Mouse (Mus musculus) embryonic facial prominence, embryonic 10.5 days (tissue): ENCODE results near the gene Zhx3. TPM values are rescaled to one million over a fixed set of nuclear protein-coding genes. Genes with fewer than 3 reads are reported as not detected.

Experiments used
- DNase-seq: peaks from one replicate; pipeline ENCODE4 v3.0.0-alpha.2; 2017; ENCODE audit warnings: low spot score
- H3K27ac ChIP-seq: fragments of 300-500 bp; sonication (generic); replicated peaks from 2 replicates; pipeline ENCODE4 v1.5.1; 2016; ENCODE audit warnings: mild to moderate bottlenecking
- H3K27me3 ChIP-seq: fragments of 300-500 bp; sonication (generic); replicated peaks from 2 replicates; pipeline ENCODE4 v1.6.1; 2016; ENCODE audit warnings: low read depth, mild to moderate bottlenecking; ENCODE audit not compliant: poor library complexity, severe bottlenecking
- H3K36me3 ChIP-seq: fragments of 300-500 bp; sonication (generic); replicated peaks from 2 replicates; pipeline ENCODE4 v1.6.1; 2016; ENCODE audit warnings: mild to moderate bottlenecking, moderate library complexity
- H3K4me1 ChIP-seq: fragments of 300-500 bp; sonication (generic); 2 replicates; pipeline ENCODE4 v1.6.1; 2016
- H3K4me3 ChIP-seq: fragments of 300-500 bp; sonication (generic); 2 replicates; pipeline ENCODE4 v1.5.1; 2016; ENCODE audit warnings: mild to moderate bottlenecking, moderate library complexity
- H3K9me3 ChIP-seq: fragments of 300-500 bp; sonication (generic); 2 replicates; pipeline ENCODE4 v1.6.1; 2016; ENCODE audit warnings: mild to moderate bottlenecking
- WGBS: fragments of 180-500 bp; shearing (Covaris S2); methylation state at CpG from one replicate; pipeline ENCODE4 v1.1.7; 2016; 5-methylcytosine and 5-hydroxymethylcytosine counted together
- polyA plus RNA-seq: library from polyadenylated mRNA; unstranded; fragments of >200 nt; fragmentation: Nextera tagmentation; extraction: Ambion mirVana; gene quantifications from 2 replicates; pipeline ENCODE4 v1.2.1, GENCODE M21; 2016

Gene Zhx3
- polyA plus RNA-seq, 1 experiment from 2014 or later = 7.6 TPM

DNA sequence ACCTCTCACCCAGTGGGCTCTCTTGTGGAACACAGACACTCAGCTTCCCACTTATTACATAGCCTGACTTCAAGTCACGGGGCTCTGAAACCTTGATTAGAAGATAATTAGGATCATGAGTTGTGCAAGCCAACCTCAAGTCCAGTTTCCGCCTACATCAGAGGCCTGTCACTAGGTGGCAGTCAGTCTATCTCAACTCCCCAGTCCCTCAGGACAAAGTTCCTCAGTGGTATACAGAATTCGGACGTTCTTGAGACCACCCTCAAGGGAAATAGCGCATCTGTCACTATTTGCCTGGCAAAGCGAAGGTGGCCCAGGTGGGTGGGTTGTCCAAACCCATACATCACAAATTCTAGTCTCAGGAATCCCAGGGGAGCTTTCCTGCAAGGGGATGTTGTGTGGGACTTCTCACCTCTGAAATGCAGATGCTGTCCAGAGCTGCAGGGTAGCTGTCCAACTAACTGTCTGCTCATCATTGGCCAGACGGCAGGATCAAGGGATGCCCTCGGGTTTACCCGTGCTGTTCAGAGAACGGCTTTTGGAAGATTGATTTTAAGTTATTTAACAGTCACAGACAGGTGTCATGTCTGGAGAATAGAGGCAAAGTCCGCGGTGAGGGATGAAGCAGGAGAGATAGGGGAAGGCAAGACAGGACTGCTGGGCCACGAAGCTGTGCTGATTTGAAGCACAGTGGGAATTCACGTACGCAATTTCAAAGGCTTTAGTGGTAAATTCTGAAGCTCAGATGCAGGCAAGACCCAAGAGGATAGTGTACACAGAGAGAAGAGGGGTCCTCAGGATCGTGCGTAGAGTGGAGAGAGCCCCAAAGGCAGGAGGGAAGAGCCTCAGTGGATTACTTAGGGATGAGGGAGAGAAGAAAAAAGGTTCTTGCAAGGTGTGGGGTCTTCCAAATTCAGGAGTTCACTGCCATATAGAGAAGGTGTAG, 142.7 kb downstream of the Zhx3 start:
- peaks cover 46% of the 10 kb centered on the region for H3K4me1 ChIP-seq
- H3K4me3 ChIP-seq = peak overlapping the region; percentile 95
- DNase-seq = no peak
- H3K36me3 ChIP-seq = peaks cover 38% of the 10 kb centered on the region
- 36% methylated on average over 17 of the region's 17 CpGs for WGBS
- H3K27ac ChIP-seq = no peak overlapping the region; the same call in 1 of the 2 replicates
- H3K9me3 ChIP-seq = no peaks in the 10 kb centered on the region
- H3K27me3 ChIP-seq = peaks cover 8% of the 10 kb centered on the region; the same call in 1 of the 2 replicates

GRCm38 (mm10) chr2:160729436-160729835, 143.4 kb downstream of the Zhx3 start:
- Histone ChIP-seq H3K4me3 (no peak overlapping the region), H3K4me1 (peaks cover 39% of the 10 kb centered on the region), H3K27ac (no peak overlapping the region), H3K27me3 (peaks cover 8% of the 10 kb centered on the region; the same call in 1 of the 2 replicates), H3K9me3 (no peaks in the 10 kb centered on the region), H3K36me3 (peaks cover 38% of the 10 kb centered on the region)
- 82% methylated on average over 2 of the region's 2 CpGs for WGBS
- DNase-seq = no peak

- 92% methylated on average over 3 of the region's 3 CpGs for WGBS
- peaks cover 34% of the 10 kb centered on the region for H3K4me1 ChIP-seq
- peaks cover 38% of the 10 kb centered on the region for H3K36me3 ChIP-seq
- H3K4me3 ChIP-seq = no peak overlapping the region
- no peak for DNase-seq
- H3K27me3 ChIP-seq = peaks cover 8% of the 10 kb centered on the region; the same call in 1 of the 2 replicates
- no peak overlapping the region for H3K27ac ChIP-seq
- no peaks in the 10 kb centered on the region for H3K9me3 ChIP-seq
These were observed 143.8 kb downstream of the Zhx3 start for GRCm38 (mm10) chr2:160728972-160729371.

DNA sequence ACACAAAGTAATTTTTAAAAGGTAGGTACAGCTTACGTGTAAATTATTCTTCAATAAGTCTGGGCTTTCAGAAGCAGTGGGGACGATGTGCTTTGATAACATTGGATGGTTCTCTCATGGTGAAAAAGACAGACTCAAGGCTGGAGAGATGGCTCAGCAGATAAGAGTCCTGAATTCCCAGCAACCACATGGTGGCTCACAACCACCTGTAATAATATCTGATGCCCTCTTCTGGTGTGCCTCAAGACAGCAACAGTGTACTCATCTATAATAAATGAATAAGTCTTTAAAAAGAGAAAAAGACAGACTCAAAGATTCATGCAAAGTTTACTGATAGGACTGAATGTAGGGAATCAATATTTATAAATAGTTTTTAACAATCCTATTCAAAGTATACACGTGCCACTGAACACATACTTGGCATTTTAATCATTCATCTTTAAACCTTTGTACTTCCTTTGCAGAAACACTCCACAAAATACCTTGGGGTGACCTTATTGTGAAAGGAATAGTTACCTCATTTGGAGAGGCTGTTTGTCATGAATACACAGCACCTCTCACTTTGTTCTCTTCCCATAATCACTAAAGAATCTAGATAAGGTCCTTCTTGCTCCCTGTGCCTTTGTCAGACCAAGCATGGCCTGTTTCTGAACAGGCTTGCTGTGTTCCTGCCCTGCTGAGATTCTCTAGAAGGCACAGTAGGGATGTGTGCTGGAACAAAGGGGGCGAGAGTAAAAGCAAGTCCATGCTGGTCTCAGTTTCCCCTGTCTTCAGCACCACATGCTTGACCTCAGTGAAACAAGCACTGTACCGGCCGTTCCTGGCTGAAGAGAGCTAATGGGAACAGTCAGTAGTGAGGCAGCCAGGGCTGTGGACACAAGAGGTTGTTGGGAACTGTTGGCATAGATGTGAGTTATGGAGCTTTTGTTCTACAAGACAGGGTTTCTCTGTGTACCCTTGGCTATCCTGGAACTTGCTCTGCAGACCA, 146.6 kb downstream of the Zhx3 start:
- Histone ChIP-seq H3K27me3 (peaks cover 8% of the 10 kb centered on the region; the same call in 1 of the 2 replicates), H3K9me3 (no peaks in the 10 kb centered on the region), H3K27ac (no peak overlapping the region), H3K4me3 (no peak overlapping the region), H3K36me3 (peaks cover 52% of the 10 kb centered on the region), H3K4me1 (peaks cover 13% of the 10 kb centered on the region)
- WGBS = 82% methylated on average over 6 of the region's 6 CpGs
- no peak for DNase-seq

- Histone ChIP-seq H3K27me3 (no peaks in the 10 kb centered on the region), H3K4me3 (no peak overlapping the region), H3K36me3 (peaks cover 68% of the 10 kb centered on the region), H3K4me1 (no peaks in the 10 kb centered on the region; the same call in 1 of the 2 replicates), H3K9me3 (no peaks in the 10 kb centered on the region), H3K27ac (no peak overlapping the region)
- peak; percentile 8 for DNase-seq
- 93% methylated on average over 5 of the region's 5 CpGs for WGBS
These were observed 148.3 kb downstream of the Zhx3 start for GRCm38 (mm10) chr2:160724536-160724935.

DNA sequence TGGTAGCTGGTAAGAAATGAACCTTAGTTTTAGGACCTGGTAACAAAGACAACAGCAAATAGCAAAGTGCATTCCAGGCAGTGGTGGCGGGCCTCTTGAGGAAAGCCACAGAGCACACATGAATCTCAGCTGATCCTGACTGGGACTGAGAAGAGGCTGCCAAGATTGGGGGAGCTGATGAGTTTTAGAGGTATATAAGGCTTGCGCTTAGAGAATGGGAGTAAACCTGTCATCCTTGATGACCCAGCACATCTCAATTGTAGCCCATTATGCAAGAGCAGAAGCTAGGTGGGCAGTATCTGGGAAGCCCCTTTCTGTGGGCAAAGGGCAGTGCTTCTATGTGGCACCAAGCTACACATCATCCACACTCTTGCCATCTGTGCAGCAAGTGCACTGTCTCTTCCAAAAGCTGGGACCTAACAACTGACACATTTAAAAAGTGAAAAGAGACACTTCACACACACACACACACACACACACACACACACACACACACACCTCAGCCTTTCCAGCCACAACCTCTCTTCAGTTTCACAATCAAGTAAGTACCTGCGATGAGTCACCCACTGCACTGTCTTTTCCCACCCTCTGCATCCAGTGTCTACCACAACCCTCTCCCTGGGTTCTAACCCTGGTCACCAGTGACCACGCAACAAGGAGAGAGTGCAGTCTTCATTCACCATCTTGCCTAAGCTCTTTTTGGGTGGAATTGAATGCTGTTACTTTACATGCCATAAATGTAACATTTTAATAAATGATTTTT, 149.0 kb downstream of the Zhx3 start:
- no peaks in the 10 kb centered on the region for H3K4me1 ChIP-seq
- no peak overlapping the region for H3K4me3 ChIP-seq
- H3K9me3 ChIP-seq = no peaks in the 10 kb centered on the region
- H3K36me3 ChIP-seq = peaks cover 75% of the 10 kb centered on the region
- no peak overlapping the region for H3K27ac ChIP-seq
- no peaks in the 10 kb centered on the region for H3K27me3 ChIP-seq
- DNase-seq = peak; percentile 7
- 93% methylated on average over 4 of the region's 4 CpGs for WGBS

- H3K9me3 ChIP-seq = no peaks in the 10 kb centered on the region
- no peaks in the 10 kb centered on the region for H3K27me3 ChIP-seq
- H3K4me3 ChIP-seq = no peak overlapping the region
- peaks cover 86% of the 10 kb centered on the region for H3K36me3 ChIP-seq
- peak; percentile 8 for DNase-seq
- WGBS = 83% methylated on average over 4 of the region's 4 CpGs
- no peaks in the 10 kb centered on the region for H3K4me1 ChIP-seq
- no peak overlapping the region for H3K27ac ChIP-seq
These were observed 150.1 kb downstream of the Zhx3 start for GRCm38 (mm10) chr2:160722714-160723113.

DNA sequence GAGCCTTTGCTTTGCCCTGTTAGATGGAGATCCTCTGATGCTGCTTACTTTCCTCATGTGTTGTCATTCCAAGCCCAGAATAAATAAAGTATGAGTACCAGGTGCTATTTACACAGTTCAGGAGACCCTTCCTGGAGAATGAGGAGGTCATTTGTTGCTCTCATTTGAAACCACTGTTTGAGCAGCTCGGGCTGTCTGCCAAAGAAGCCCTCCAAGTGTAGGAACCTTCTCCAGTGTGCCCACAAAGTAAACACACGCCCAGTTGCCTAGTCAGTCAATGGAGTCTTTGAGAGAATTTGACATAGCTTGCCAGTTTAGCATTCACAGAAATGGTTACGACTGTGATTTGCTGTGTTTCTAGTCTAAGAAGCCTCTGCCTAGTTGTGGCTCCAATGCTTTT, 154.0 kb downstream of the Zhx3 start:
- H3K9me3 ChIP-seq = no peaks in the 10 kb centered on the region
- no peaks in the 10 kb centered on the region for H3K4me1 ChIP-seq
- H3K36me3 ChIP-seq = peaks cover 98% of the 10 kb centered on the region
- no peaks in the 10 kb centered on the region for H3K27me3 ChIP-seq
- no peak overlapping the region for H3K27ac ChIP-seq
- WGBS = 92% methylated on average over 3 of the region's 3 CpGs
- DNase-seq = no peak
- no peak overlapping the region for H3K4me3 ChIP-seq

GRCm38 (mm10) chr2:160717269-160717668, 155.5 kb downstream of the Zhx3 start:
- H3K27ac ChIP-seq = no peak overlapping the region
- WGBS = 79% methylated on average over 5 of the region's 5 CpGs
- H3K27me3 ChIP-seq = no peaks in the 10 kb centered on the region
- H3K4me1 ChIP-seq = no peaks in the 10 kb centered on the region
- peak; percentile 53 for DNase-seq
- no peaks in the 10 kb centered on the region for H3K9me3 ChIP-seq
- no peak overlapping the region for H3K4me3 ChIP-seq
- H3K36me3 ChIP-seq = peaks cover 99% of the 10 kb centered on the region

DNA sequence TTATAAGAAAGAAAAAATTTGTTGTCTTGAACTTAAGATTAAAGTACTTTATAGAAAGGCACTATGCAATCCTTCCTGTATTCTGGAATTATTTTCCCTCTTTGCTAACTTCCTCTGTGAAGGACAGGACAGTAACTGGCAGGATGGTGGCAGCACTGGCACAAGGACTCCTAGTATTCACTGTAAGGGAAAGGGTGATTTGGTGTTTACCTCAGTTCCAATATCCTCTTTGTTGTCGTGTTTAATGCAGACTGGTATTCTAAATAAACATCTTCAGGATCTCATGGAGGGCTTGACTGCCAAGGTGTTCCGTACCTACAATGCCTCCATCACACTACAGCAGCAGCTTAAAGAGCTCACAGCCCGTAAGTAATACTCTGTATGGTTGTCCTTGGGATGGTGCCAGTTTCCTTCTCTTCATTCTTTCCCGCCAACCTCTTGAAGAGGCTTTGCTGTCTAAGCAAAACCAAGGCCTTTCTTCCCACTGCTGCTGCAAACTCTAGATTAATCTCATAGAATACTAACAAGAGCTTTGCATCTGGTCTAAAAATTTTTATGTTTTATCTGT, 157.3 kb downstream of the Zhx3 start:
- H3K27ac ChIP-seq = no peak overlapping the region
- 92% methylated on average over 4 of the region's 4 CpGs for WGBS

GRCm38 (mm10) chr2:160707673-160708072, 165.1 kb downstream of the Zhx3 start:
- H3K27ac ChIP-seq = no peak overlapping the region
- no peaks in the 10 kb centered on the region for H3K4me1 ChIP-seq
- no peak for DNase-seq
- WGBS = 94% methylated on average over 3 of the region's 3 CpGs
- H3K4me3 ChIP-seq = no peak overlapping the region
- no peaks in the 10 kb centered on the region for H3K9me3 ChIP-seq
- peaks cover 100% of the 10 kb centered on the region for H3K36me3 ChIP-seq
- H3K27me3 ChIP-seq = no peaks in the 10 kb centered on the region

More for the DNA sequence above, 157.3 kb downstream of the Zhx3 start:
- H3K36me3 ChIP-seq = peaks cover 99% of the 10 kb centered on the region
- H3K4me1 ChIP-seq = no peaks in the 10 kb centered on the region
- no peak overlapping the region for H3K4me3 ChIP-seq
- no peaks in the 10 kb centered on the region for H3K27me3 ChIP-seq
- no peak for DNase-seq
- no peaks in the 10 kb centered on the region for H3K9me3 ChIP-seq
